Mouse (Mus musculus) right cerebral cortex, postnatal 14 days (tissue): ENCODE measurements at regions not wholly inside any gene's neighbourhood (a gene's known extent, or its start where the extent isn't known, plus 50 kb on each side); places are given as distances from the start of the nearest gene placed in this dataset.
A peak's percentile ranks its signal among the peaks of the same experiment; 100 is the strongest.

Experiments used
- DNase-seq: peaks from one replicate; pipeline ENCODE4 v3.0.0; 2022

DNA sequence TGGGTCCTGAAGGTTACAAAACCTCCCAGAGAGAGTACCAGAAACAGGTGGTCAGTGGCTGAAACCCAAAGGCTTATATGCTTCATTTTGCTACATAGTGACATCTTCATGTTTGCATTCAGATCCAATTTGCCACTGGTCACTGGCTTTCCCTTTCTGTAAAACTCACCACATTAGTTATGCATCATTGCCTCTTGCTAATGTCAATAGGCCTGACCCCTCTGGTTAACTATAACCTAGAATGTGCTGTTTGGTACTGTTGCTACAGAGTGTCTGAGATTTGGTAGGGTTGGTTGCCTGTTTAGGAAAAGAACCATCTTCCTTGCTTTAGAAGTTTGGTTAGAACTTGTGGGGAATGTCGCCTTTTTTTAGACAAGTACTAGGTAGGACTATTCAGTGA, 136.3 kb upstream of the Rnf219 start:
- no peak for DNase-seq

DNA sequence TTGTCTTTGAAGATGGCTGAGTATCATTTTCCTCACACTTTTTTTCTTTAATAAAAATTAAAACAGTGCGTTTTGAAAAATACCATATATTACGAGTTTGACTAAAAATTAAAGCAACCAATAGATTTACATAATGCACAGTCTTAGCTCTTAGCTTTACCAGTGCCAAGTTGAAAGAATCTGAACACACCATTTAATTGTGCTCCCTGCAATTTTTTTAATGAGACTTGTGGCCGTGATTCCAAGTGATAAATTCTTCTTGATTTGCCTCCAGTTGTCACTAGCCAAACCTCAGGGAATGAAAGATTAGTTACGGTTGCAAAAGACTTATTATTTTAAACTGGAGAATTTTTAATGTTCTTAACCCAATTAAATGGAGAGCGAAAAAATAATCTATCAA, 127.5 kb upstream of the Rnf219 start:
- no peak for DNase-seq

DNA sequence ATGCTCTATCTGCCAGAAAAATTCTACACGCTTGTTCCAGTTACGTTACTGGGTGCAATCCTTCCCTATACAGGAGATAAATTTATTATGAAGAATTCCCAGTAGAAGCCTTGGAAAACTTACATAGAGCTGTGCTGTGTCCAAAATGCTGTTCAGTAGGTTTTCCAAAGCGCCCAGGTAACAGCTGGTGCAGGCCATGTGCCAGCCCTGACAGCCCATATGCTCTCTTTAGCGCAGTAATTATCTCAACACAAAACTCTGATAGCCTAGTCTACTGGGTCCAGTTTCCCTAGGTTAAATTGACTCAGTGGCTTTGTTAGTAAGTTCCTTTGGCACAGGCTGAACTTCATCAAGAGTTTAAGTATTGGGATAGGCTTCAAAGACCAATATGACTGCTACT, 122.2 kb upstream of the Rnf219 start:
- DNase-seq: no peak

DNA sequence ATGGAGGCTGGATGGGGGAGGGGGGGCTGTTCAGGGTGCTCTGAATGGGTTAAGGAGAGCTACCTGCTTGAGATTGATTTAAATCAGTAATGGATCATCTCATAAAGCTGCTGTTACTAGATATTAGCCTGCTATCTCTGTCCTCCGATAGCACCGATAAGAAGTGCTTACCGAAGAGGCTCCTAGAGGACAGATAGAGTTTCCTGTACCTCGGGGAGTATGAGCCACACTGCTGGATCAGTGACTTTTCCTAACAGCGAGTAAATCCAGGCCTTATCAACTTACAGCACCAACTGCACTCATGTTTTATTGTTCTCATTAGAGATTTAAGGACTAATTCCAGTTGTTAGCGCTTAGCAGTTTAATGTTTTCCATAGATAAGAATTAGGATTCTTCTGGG, 120.3 kb upstream of the Rnf219 start:
- no peak for DNase-seq

DNA sequence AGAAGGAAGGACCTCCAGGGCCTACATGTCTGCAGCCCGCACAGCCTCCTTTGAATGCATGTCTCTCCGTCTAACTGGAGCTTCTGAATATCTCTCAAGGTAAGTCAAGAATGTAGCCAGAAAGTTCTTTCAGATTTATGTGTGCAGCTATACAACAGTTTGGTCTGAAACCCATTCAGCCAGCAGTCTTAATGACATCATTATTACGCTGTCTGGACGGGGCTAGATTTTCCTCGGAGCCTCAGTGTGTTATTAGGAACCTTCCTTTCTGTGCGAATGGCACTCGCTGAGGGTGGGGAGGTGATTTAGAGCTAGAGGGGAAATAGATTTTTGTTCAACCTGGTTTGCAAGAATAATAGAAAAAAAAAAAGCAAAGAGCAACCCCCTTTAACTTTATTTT, 116.9 kb upstream of the Rnf219 start:
- DNase-seq: no peak

DNA sequence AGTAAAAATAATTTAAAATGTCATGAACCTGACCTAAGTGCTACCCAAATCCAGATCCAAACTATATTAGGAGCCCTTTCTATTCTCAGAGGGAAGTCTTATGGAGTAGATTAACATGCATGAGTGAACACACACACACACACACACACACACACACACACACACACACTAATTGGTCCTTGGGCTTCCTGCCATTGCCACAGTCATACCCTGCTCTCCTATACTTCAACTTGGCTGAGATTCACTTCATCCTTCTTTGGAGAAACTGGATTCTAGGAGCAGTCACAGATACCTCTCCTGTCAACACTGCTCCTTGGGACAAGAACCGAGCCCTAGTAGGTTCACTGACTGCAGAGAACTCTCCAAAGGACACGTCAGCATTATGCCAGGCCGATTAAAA, 89.0 kb upstream of the Rnf219 start:
- DNase-seq: no peak

DNA sequence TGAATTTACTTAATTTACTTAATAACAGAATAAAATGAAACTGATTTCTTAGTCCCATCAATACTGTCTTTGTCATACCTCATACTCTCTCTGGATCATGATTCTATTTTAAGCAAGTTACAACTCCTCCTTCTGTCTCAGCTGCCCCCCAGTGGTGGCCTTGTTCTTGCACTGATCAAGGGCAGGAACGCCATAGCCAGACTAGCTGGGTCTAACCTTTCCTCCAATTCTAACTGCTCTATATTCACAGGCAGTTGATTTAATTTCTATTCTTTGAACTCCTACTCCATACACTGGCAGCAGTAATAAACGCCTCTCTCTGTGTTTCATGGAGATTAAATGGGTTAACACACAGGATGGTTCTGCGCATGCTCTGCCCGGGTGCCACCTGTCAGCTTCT, 87.9 kb upstream of the Rnf219 start:
- DNase-seq: peak; percentile 16

DNA sequence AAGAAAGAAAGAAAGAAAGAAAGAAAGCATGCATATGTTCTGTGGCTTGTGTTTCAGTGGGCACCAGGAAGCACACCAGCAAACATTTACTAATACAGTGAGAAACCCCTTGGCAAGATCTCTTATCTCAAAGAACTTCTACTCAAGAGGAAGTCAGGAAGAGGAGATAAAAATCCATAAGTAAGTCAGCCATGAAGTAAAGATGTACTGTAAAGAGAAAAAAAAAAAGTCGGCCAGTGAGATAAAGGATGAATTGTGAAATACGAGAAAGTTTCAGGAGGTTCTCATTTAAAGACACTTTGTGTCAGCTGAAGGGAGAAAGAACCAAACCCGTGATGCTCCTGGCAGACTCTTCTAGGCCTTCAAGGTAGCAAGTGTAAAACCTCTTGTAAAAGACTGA, 72.4 kb upstream of the Rnf219 start:
- DNase-seq: no peak
